Comparison of ENCODE assay signal across 8 mouse cellular contexts in genomic region chr14:47367461-47367860, GRCm38 (mm10). TPM values are rescaled to one million over a fixed set of nuclear protein-coding genes. Genes with fewer than 3 reads are reported as not detected.
DNase-seq lines count a peak whose midpoint lies in the region; ATAC-seq and TF ChIP-seq lines count a peak whose summit lies in the region.

TSS of gene Lgals3 (plus strand) at chr14:47367751.

- no peak within 1 kb of the TSS for H3K4me2 ChIP-seq in kidney, postnatal 0 days (ENCODE audit: low read length)
- H3K4me2 ChIP-seq in limb, embryonic 15.5 days = peak within 1 kb of the TSS; percentile 27; the same call in 1 of the 2 replicates
- H3K4me2 ChIP-seq in midbrain, embryonic 16.5 days (ENCODE audit: low read length) = peak within 1 kb of the TSS; percentile 37

- peak; percentile 50; the same call in 1 of the 2 replicates for ATAC-seq in common myeloid progenitor, adult 5-6 weeks (replicated peaks; ENCODE audit: low read depth, poor library complexity, severe bottlenecking)
- ATAC-seq in kidney, postnatal 0 days (replicated peaks; ENCODE audit: low FRiP score, low read depth) = peak; percentile 77
- ATAC-seq in limb, embryonic 15.5 days (ENCODE audit: insufficient number of reproducible peaks, low FRiP score, low TSS enrichment, low read depth) = peak; percentile 69; the same call in 1 of the 2 replicates
- peak; percentile 98 for ATAC-seq in midbrain, embryonic 16.5 days

- no peak within 1 kb of the TSS for H3K9ac ChIP-seq in kidney, postnatal 0 days (ENCODE audit: low read depth, low read length)
- H3K9ac ChIP-seq in limb, embryonic 15.5 days = no peak within 1 kb of the TSS
- H3K9ac ChIP-seq in midbrain, embryonic 16.5 days (ENCODE audit: low read depth, low read length) = no peak within 1 kb of the TSS

- 47% methylated on average over 9 of the region's 9 CpGs for WGBS in kidney, postnatal 0 days
- 34% methylated on average over 9 of the region's 9 CpGs for WGBS in limb, embryonic 15.5 days
- 17% methylated on average over 9 of the region's 9 CpGs for WGBS in midbrain, embryonic 16.5 days

- H3K27me3 ChIP-seq in kidney, postnatal 0 days (ENCODE audit: insufficient read depth, low read length) = no peaks in the 10 kb centered on the region
- H3K27me3 ChIP-seq in limb, embryonic 15.5 days = no peaks in the 10 kb centered on the region
- H3K27me3 ChIP-seq in midbrain, embryonic 16.5 days (ENCODE audit: control insufficient read depth, insufficient read depth, low read depth, low read length) = no peaks in the 10 kb centered on the region

- no peaks in the 10 kb centered on the region for H3K9me3 ChIP-seq in kidney, postnatal 0 days (replicated peaks; ENCODE audit: low read length)
- no peaks in the 10 kb centered on the region for H3K9me3 ChIP-seq in limb, embryonic 15.5 days
- H3K9me3 ChIP-seq in midbrain, embryonic 16.5 days (replicated peaks; ENCODE audit: control insufficient read depth, low read length, poor library complexity, severe bottlenecking) = no peaks in the 10 kb centered on the region

- DNase-seq in layer of hippocampus, adult 11-12 months (ENCODE audit: low spot score) = peak; percentile 58
- no peak for DNase-seq in layer of hippocampus, adult 9-10 months (ENCODE audit: low spot score)
- DNase-seq in gonadal fat pad, adult 2 months (ENCODE audit: low read depth) = no peak
- DNase-seq in kidney, postnatal 0 days (ENCODE audit: low spot score) = peak; percentile 46
- DNase-seq in thymus, postnatal 25 days = peak; percentile 16

- no peak for TF ChIP-seq CTCF in kidney, postnatal 0 days (IDR thresholded peaks at IDR 0.05; ENCODE audit: low read depth)

- peaks cover 11% of the 10 kb centered on the region; the same call in 1 of the 2 replicates for H3K4me1 ChIP-seq in kidney, postnatal 0 days (replicated peaks; ENCODE audit: insufficient read depth, low read length)
- peaks cover 18% of the 10 kb centered on the region for H3K4me1 ChIP-seq in limb, embryonic 15.5 days
- H3K4me1 ChIP-seq in midbrain, embryonic 16.5 days (ENCODE audit: control insufficient read depth, insufficient read depth, low read length) = peaks cover 8% of the 10 kb centered on the region

- no peaks in the 10 kb centered on the region for H3K36me3 ChIP-seq in kidney, postnatal 0 days (ENCODE audit: insufficient read depth, low read length)
- no peaks in the 10 kb centered on the region for H3K36me3 ChIP-seq in limb, embryonic 15.5 days
- H3K36me3 ChIP-seq in midbrain, embryonic 16.5 days (ENCODE audit: control insufficient read depth, insufficient read depth, low read length) = no peaks in the 10 kb centered on the region

- no peak within 1 kb of the TSS for H3K4me3 ChIP-seq in kidney, postnatal 0 days (replicated peaks; ENCODE audit: low read depth, low read length)
- H3K4me3 ChIP-seq in limb, embryonic 15.5 days = no peak within 1 kb of the TSS; the same call in 1 of the 2 replicates
- no peak within 1 kb of the TSS for H3K4me3 ChIP-seq in midbrain, embryonic 16.5 days (ENCODE audit: low read depth, low read length)

- peak within 1 kb of the TSS; percentile 85 for H3K27ac ChIP-seq in kidney, postnatal 0 days
- peak within 1 kb of the TSS; percentile 69 for H3K27ac ChIP-seq in limb, embryonic 15.5 days
- peak within 1 kb of the TSS; percentile 66 for H3K27ac ChIP-seq in midbrain, embryonic 16.5 days (ENCODE audit: low read length)

RNA-seq across cellular contexts. Expression of gene Lgals3, which starts in this region (rescaled TPM):
- total RNA-seq in common myeloid progenitor, adult 5-6 weeks (2017) = 1.2 and 5.7 TPM in 2 replicates
- polyA plus RNA-seq in gonadal fat pad, adult 2 months (2012; rRNA removed) = 99.8 and 197 TPM in 2 replicates
- 107 and 117 TPM in 2 replicates for polyA plus RNA-seq in kidney, postnatal 0 days (2015; fragmentation: Nextera tagmentation; extraction: Ambion mirVana)
- 277 and 298 TPM in 2 replicates for polyA plus RNA-seq in limb, embryonic 15.5 days (2015; fragmentation: Nextera tagmentation; extraction: Ambion mirVana)
- polyA plus RNA-seq in midbrain, embryonic 16.5 days (2015; fragmentation: Nextera tagmentation; extraction: Ambion mirVana) = 2.6 and 5.0 TPM in 2 replicates

Comparison
In these comparisons a context has a peak if more than half of its experiments do, and no peak if none do; other contexts are left out.
1. RNA of gene Lgals3 (polyA plus RNA-seq): 277 to 298 TPM in limb, embryonic 15.5 days, 99.8 to 197 TPM in gonadal fat pad, adult 2 months and 107 to 117 TPM in kidney, postnatal 0 days; 2.6 to 5.0 TPM in midbrain, embryonic 16.5 days; every median in the first group is over 10 times any median in the second.
2. DNase-seq: peak in layer of hippocampus, adult 11-12 months (single experiment), kidney, postnatal 0 days (single experiment) and thymus, postnatal 25 days (single experiment); none in layer of hippocampus, adult 9-10 months (single experiment) and gonadal fat pad, adult 2 months (single experiment).
3. Peak in every context shown above with its lines, with median percentiles within 50 percentile points of each other: ATAC-seq and H3K27ac ChIP-seq.